Mouse (Mus musculus) E14TG2a.4 (cell line): Measurements from ENCODE around the gene Slain2.

ENCODE experiments used
- H3K27me3 ChIP-seq: 2 replicates; pipeline ENCODE4 v1.6.1; 2014; ENCODE audit warnings: low read length, control low read depth; ENCODE audit not compliant: insufficient read depth
- H3K36me3 ChIP-seq: 2 replicates; pipeline ENCODE4 v1.6.1; 2014; ENCODE audit warnings: low read length, control low read depth; ENCODE audit not compliant: insufficient read depth
- H3K4me1 ChIP-seq: replicated peaks from 2 replicates; pipeline ENCODE4 v1.6.1; 2014; ENCODE audit warnings: low read depth, low read length, control low read depth
- H3K4me3 ChIP-seq: replicated peaks from 2 replicates; pipeline ENCODE4 v1.5.1; 2014; ENCODE audit warnings: mild to moderate bottlenecking, low read length
- H3K9me3 ChIP-seq: 2 replicates; pipeline ENCODE4 v1.6.1; 2014; ENCODE audit warnings: low read length, control low read depth
- CTCF ChIP-seq: conservative IDR thresholded peaks from 2 replicates; pipeline ENCODE4 v1.5.1; 2014; ENCODE audit warnings: low read length
- NANOG ChIP-seq: IDR thresholded peaks from 2 replicates; pipeline ENCODE4 v1.6.1; 2014; ENCODE audit warnings: borderline replicate concordance, low read length, mixed read lengths
- POU5F1 ChIP-seq: IDR thresholded peaks from 2 replicates; pipeline ENCODE4 v1.6.1; 2014; ENCODE audit warnings: low read length, borderline replicate concordance

Slain2 gene

GRCm38 (mm10) chr5:72913648-72914557, at the start of gene Slain2:
Slain2 (plus strand) TSS chr5:72914304.
- TF ChIP-seq NANOG = no peak
- TF ChIP-seq POU5F1 = no peak
- Histone ChIP-seq H3K4me3 (peak within 1 kb of the TSS; percentile 96), H3K4me1 (peaks cover 43% of the 10 kb centered on the region), H3K27me3 (peaks cover 14% of the 10 kb centered on the region), H3K36me3 (no peaks in the 10 kb centered on the region), H3K9me3 (no peaks in the 10 kb centered on the region)

GRCm38 (mm10) chr5:72864654-72865178, 49.4 kb upstream of the Slain2 start:
- H3K4me3 ChIP-seq = no peak overlapping the region
- peaks cover 28% of the 10 kb centered on the region for H3K4me1 ChIP-seq
- H3K36me3 ChIP-seq = no peaks in the 10 kb centered on the region
- peaks cover 73% of the 10 kb centered on the region for H3K27me3 ChIP-seq
- no peak for TF ChIP-seq CTCF
- TF ChIP-seq POU5F1 = no peak
- no peak for TF ChIP-seq NANOG
- H3K9me3 ChIP-seq = peaks cover 2% of the 10 kb centered on the region; the same call in 1 of the 2 replicates

GRCm38 (mm10) chr5:72866260-72866905, 47.7 kb upstream of the Slain2 start:
- H3K4me1 ChIP-seq = peaks cover 28% of the 10 kb centered on the region
- peaks cover 75% of the 10 kb centered on the region for H3K27me3 ChIP-seq
- TF ChIP-seq CTCF (no peak), POU5F1 (no peak), NANOG (peak; percentile 76; the same call in 1 of the 2 replicates)
- H3K4me3 ChIP-seq = no peak overlapping the region
- H3K9me3 ChIP-seq = peaks cover 6% of the 10 kb centered on the region
- H3K36me3 ChIP-seq = no peaks in the 10 kb centered on the region

GRCm38 (mm10) chr5:72867036-72867672, 47.0 kb upstream of the Slain2 start:
- H3K4me1 ChIP-seq = peaks cover 28% of the 10 kb centered on the region
- TF ChIP-seq POU5F1 = no peak
- no peak for TF ChIP-seq CTCF
- TF ChIP-seq NANOG = no peak
- peaks cover 71% of the 10 kb centered on the region for H3K27me3 ChIP-seq

GRCm38 (mm10) chr5:72868091-72868875, 45.8 kb upstream of the Slain2 start, which contains the start of gene Tec:
Tec (minus strand) TSS chr5:72868483.
- Histone ChIP-seq H3K27me3 (peaks cover 74% of the 10 kb centered on the region), H3K36me3 (no peaks in the 10 kb centered on the region), H3K9me3 (peaks cover 6% of the 10 kb centered on the region), H3K4me3 (peak within 1 kb of the TSS; percentile 83), H3K4me1 (peaks cover 30% of the 10 kb centered on the region)
- TF ChIP-seq POU5F1 = no peak
- TF ChIP-seq CTCF = no peak
- no peak for TF ChIP-seq NANOG

More at GRCm38 (mm10) chr5:72867036-72867672, 47.0 kb upstream of the Slain2 start:
- no peaks in the 10 kb centered on the region for H3K36me3 ChIP-seq
- no peak overlapping the region for H3K4me3 ChIP-seq
- H3K9me3 ChIP-seq = peaks cover 6% of the 10 kb centered on the region

- Histone ChIP-seq H3K9me3 (peaks cover 6% of the 10 kb centered on the region), H3K36me3 (no peaks in the 10 kb centered on the region), H3K27me3 (peaks cover 68% of the 10 kb centered on the region), H3K4me1 (peaks cover 38% of the 10 kb centered on the region), H3K4me3 (no peak overlapping the region)
- no peak for TF ChIP-seq POU5F1
- no peak for TF ChIP-seq CTCF
- TF ChIP-seq NANOG = no peak
Observed at GRCm38 (mm10) chr5:72869779-72870608, 44.1 kb upstream of the Slain2 start.

- TF ChIP-seq NANOG (no peak), CTCF (peak; percentile 91)
- H3K4me3 ChIP-seq = no peak overlapping the region
- H3K36me3 ChIP-seq = no peaks in the 10 kb centered on the region
Observed at GRCm38 (mm10) chr5:72871114-72871513, 43.0 kb upstream of the Slain2 start.

More at GRCm38 (mm10) chr5:72871114-72871513, 43.0 kb upstream of the Slain2 start:
- peaks cover 57% of the 10 kb centered on the region for H3K27me3 ChIP-seq
- H3K9me3 ChIP-seq = peaks cover 6% of the 10 kb centered on the region
- H3K4me1 ChIP-seq = peaks cover 46% of the 10 kb centered on the region
